Mouse (Mus musculus) forebrain, embryonic 15.5 days (tissue): Measurements from ENCODE around the gene Ilf3. TPM values are rescaled to one million over a fixed set of nuclear protein-coding genes. Genes with fewer than 3 reads are reported as not detected.

Experiments
- ATAC-seq: fragments of 200-750 bp; cut with Nextera tagmentation; replicated peaks from 2 replicates; pipeline ENCODE4 v1.8.0; 2017; ENCODE audit warnings: mild to moderate bottlenecking, moderate TSS enrichment, moderate library complexity
- H3K27ac ChIP-seq: fragments of 300-500 bp; sonication (generic); replicated peaks from 2 replicates; pipeline ENCODE4 v1.5.1; 2015; ENCODE audit warnings: mild to moderate bottlenecking, inconsistent platforms
- H3K27me3 ChIP-seq: fragments of 300-500 bp; sonication (generic); 2 replicates; pipeline ENCODE4 v1.6.1; 2015; ENCODE audit warnings: inconsistent platforms
- H3K36me3 ChIP-seq: fragments of 300-500 bp; sonication (generic); 2 replicates; pipeline ENCODE4 v1.6.1; 2015; ENCODE audit warnings: mild to moderate bottlenecking, inconsistent platforms
- H3K4me1 ChIP-seq: fragments of 300-500 bp; sonication (generic); 2 replicates; pipeline ENCODE4 v1.6.1; 2015; ENCODE audit warnings: inconsistent platforms
- H3K4me2 ChIP-seq: fragments of 300-500 bp; sonication (generic); replicated peaks from 2 replicates; pipeline ENCODE4 v1.6.1; 2015; ENCODE audit warnings: mild to moderate bottlenecking, inconsistent platforms
- H3K4me3 ChIP-seq: fragments of 300-500 bp; sonication (generic); 2 replicates; pipeline ENCODE4 v1.5.1; 2015; ENCODE audit warnings: mild to moderate bottlenecking, inconsistent platforms
- H3K9ac ChIP-seq: fragments of 300-500 bp; sonication (generic); replicated peaks from 2 replicates; pipeline ENCODE4 v1.6.1; 2015; ENCODE audit warnings: mild to moderate bottlenecking, inconsistent platforms
- H3K9me3 ChIP-seq: fragments of 300-500 bp; sonication (generic); 2 replicates; pipeline ENCODE4 v1.6.1; 2016; ENCODE audit warnings: inconsistent platforms
- WGBS: fragments of 180-500 bp; shearing (Covaris S2); methylation state at CpG from one replicate; pipeline ENCODE4 v1.1.7; 2015; ENCODE audit warnings: mixed read lengths; 5-methylcytosine and 5-hydroxymethylcytosine counted together
- polyA plus RNA-seq: library from polyadenylated mRNA; unstranded; fragments of >200 nt; fragmentation: Nextera tagmentation; extraction: Ambion mirVana; gene quantifications from 2 replicates; pipeline ENCODE4 v1.2.1, GENCODE M21; 2015

Ilf3 gene
- polyA plus RNA-seq, 1 experiment from 2014 or later, result 307 TPM

DNA sequence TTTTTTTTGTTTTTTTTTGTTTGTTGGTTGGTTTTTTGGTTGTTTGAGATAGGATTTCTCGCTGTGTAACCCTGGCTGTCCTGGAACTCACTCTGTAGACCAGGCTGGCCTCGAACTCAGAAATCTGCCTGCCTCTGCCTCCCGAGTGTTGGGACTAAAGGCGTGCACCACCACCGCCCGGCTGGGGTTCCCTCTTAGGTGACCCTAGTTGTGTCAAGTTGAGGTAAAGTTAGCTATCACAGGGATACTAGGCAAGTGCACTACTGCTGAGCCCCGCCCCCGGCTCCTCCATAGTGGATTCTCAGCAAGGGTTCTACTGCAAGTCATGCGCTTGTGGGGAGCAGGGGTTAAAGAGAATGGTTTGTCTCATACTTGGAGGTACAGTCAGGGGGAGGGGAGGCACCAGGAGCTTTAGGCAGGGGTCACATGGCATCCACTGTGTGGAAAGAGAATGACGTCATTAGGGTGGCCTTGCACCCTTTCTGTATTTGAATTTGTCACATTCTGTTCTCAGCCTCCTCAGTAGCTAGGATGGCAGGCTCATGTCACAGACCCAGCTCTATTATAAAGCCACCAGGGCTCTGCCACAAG lies 37.9 kb upstream of the Ilf3 start:
- no peak overlapping the region for H3K27ac ChIP-seq
- H3K4me2 ChIP-seq, result no peak overlapping the region
- no peak for ATAC-seq
- H3K4me1 ChIP-seq, result peaks cover 10% of the 10 kb centered on the region; the same call in 1 of the 2 replicates
- H3K36me3 ChIP-seq, result no peaks in the 10 kb centered on the region
- 94% methylated on average over 10 of the region's 10 CpGs for WGBS
- H3K27me3 ChIP-seq, result no peaks in the 10 kb centered on the region
- no peak overlapping the region for H3K9ac ChIP-seq
- H3K9me3 ChIP-seq, result no peaks in the 10 kb centered on the region
- no peak overlapping the region for H3K4me3 ChIP-seq

- no peaks in the 10 kb centered on the region for H3K36me3 ChIP-seq
- H3K27ac ChIP-seq, result no peak overlapping the region
- H3K9me3 ChIP-seq, result no peaks in the 10 kb centered on the region
- H3K4me3 ChIP-seq, result no peak overlapping the region
- H3K4me2 ChIP-seq, result no peak overlapping the region
- peaks cover 10% of the 10 kb centered on the region; the same call in 1 of the 2 replicates for H3K4me1 ChIP-seq
- no peaks in the 10 kb centered on the region for H3K27me3 ChIP-seq
- no peak for ATAC-seq
- no peak overlapping the region for H3K9ac ChIP-seq
- 87% methylated on average over 12 of the region's 12 CpGs for WGBS
Measured at GRCm38 (mm10) chr9:21331365-21332140, 36.1 kb upstream of the Ilf3 start.

- no peak overlapping the region for H3K9ac ChIP-seq
- no peaks in the 10 kb centered on the region for H3K9me3 ChIP-seq
- H3K27ac ChIP-seq, result 0 out of 2 replicates have a peak overlapping the region, but pooled peaks have one; percentile 23
- no peak overlapping the region for H3K4me3 ChIP-seq
- no peaks in the 10 kb centered on the region for H3K36me3 ChIP-seq
- 22% methylated on average over 9 of the region's 9 CpGs for WGBS
- H3K4me1 ChIP-seq, result peaks cover 10% of the 10 kb centered on the region; the same call in 1 of the 2 replicates
- no peaks in the 10 kb centered on the region for H3K27me3 ChIP-seq
- no peak for ATAC-seq
- no peak overlapping the region for H3K4me2 ChIP-seq
Measured at GRCm38 (mm10) chr9:21332161-21333061, 35.3 kb upstream of the Ilf3 start.

DNA sequence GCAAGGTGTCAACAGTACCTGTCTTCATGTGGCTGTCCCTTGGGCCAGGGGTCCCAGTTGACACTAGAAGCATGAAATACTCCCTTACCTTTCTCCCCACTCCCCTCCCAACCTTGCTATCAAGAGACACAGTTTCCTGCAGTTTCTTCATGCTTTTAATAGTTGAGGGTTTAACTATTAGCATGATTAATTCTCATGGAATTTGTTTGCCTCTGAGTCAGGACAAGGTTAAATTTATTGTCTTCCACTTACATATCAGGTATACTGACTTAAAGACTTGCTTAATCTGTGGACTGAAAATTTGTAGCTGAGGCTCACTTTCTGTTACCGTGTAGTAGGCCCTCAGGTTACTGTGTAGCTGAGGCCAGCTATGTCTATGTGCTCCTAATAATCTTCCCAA lies 34.1 kb upstream of the Ilf3 start:
- Histone ChIP-seq H3K27me3 (no peaks in the 10 kb centered on the region), H3K27ac (no peak overlapping the region), H3K9ac (no peak overlapping the region), H3K4me2 (no peak overlapping the region), H3K36me3 (no peaks in the 10 kb centered on the region), H3K4me1 (peaks cover 10% of the 10 kb centered on the region; the same call in 1 of the 2 replicates), H3K9me3 (no peaks in the 10 kb centered on the region), H3K4me3 (no peak overlapping the region)
- 95% methylated on average over 1 of the region's 1 CpGs for WGBS
- no peak for ATAC-seq

DNA sequence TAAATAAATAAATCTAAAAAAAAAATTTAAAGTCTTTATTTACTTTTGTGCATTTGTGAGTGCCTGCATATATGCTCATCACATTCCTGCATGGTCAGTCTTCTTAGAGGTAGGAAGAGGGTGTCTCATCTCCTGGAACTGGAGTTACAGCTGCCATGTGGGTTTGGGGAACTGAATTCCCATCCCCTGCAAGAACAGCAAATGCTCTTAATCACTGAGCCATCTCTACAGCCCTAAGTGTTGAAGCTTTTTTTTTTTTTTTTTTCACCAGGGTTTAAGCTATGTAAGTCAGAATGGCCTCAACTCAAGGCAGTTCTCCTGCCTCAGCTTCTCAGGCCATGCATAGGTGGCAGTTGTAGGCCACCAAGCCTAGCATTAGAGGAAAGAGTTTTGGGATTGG lies 32.9 kb upstream of the Ilf3 start:
- Histone ChIP-seq H3K4me3 (no peak overlapping the region), H3K9ac (no peak overlapping the region), H3K4me2 (no peak overlapping the region), H3K9me3 (no peaks in the 10 kb centered on the region), H3K4me1 (peaks cover 10% of the 10 kb centered on the region; the same call in 1 of the 2 replicates), H3K36me3 (no peaks in the 10 kb centered on the region), H3K27me3 (no peaks in the 10 kb centered on the region), H3K27ac (no peak overlapping the region)
- ATAC-seq, result no peak

- peaks cover 10% of the 10 kb centered on the region; the same call in 1 of the 2 replicates for H3K4me1 ChIP-seq
- no peak overlapping the region for H3K4me2 ChIP-seq
- H3K27me3 ChIP-seq, result no peaks in the 10 kb centered on the region
- no peak overlapping the region for H3K27ac ChIP-seq
- no peaks in the 10 kb centered on the region for H3K9me3 ChIP-seq
- no peak for ATAC-seq
- no peaks in the 10 kb centered on the region for H3K36me3 ChIP-seq
- H3K4me3 ChIP-seq, result no peak overlapping the region
- WGBS, result 85% methylated on average over 4 of the region's 4 CpGs
- H3K9ac ChIP-seq, result no peak overlapping the region
Measured at GRCm38 (mm10) chr9:21335391-21335790, 32.3 kb upstream of the Ilf3 start.

GRCm38 (mm10) chr9:21336491-21336890 lies 31.2 kb upstream of the Ilf3 start:
- no peak for ATAC-seq
- Histone ChIP-seq H3K4me3 (no peak overlapping the region), H3K4me1 (peaks cover 10% of the 10 kb centered on the region; the same call in 1 of the 2 replicates), H3K9me3 (no peaks in the 10 kb centered on the region), H3K27ac (no peak overlapping the region), H3K36me3 (no peaks in the 10 kb centered on the region), H3K9ac (no peak overlapping the region), H3K4me2 (no peak overlapping the region), H3K27me3 (no peaks in the 10 kb centered on the region)
- WGBS, result 78% methylated on average over 8 of the region's 8 CpGs

DNA sequence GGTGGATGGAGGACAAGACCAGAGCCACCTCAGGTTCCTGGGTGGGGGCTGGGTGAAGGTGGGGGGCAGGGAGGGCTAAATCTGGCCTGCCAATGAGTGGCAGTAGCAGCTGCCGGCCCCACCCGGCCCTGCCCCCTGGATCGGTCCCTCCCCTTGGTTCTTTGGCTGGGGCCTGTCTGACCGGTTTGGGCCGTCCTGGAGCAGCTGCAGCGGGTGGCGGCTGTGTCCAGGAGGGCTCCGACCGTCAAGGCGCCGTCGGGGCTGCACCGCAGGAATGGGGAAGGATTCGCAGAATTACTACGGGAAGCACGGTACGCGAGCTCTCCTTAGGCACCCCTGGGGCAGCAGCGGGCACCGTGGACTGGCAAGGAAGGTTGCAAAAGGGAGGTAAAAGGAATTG lies 30.0 kb upstream of the Ilf3 start:
- Histone ChIP-seq H3K4me3 (no peak overlapping the region), H3K27me3 (no peaks in the 10 kb centered on the region), H3K9me3 (no peaks in the 10 kb centered on the region), H3K36me3 (peaks cover 10% of the 10 kb centered on the region), H3K27ac (no peak overlapping the region), H3K9ac (no peak overlapping the region), H3K4me1 (peaks cover 4% of the 10 kb centered on the region; the same call in 1 of the 2 replicates), H3K4me2 (no peak overlapping the region)
- 20% methylated on average over 20 of the region's 20 CpGs for WGBS
- ATAC-seq, result no peak

DNA sequence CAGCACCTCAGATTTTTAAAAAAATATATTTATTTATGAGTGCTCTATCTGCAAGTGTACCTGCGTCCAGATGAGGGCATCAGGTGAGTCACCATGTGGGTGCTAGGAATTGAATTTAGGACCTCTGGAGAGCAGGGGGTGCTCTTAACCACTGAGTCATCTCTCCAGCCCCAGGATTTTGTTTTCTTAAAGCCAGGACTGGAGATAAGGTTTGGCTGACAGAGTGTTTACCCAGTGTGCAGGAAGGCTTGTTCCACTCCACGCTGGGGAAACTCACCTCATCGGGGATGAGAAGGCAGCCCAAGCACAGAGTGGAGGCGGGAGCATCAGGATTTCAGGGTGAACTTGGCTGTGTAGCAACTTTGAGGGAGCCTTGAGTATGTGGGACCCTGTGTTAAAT lies 27.3 kb upstream of the Ilf3 start:
- 90% methylated on average over 4 of the region's 4 CpGs for WGBS
- H3K27me3 ChIP-seq, result no peaks in the 10 kb centered on the region
- no peak for ATAC-seq

DNA sequence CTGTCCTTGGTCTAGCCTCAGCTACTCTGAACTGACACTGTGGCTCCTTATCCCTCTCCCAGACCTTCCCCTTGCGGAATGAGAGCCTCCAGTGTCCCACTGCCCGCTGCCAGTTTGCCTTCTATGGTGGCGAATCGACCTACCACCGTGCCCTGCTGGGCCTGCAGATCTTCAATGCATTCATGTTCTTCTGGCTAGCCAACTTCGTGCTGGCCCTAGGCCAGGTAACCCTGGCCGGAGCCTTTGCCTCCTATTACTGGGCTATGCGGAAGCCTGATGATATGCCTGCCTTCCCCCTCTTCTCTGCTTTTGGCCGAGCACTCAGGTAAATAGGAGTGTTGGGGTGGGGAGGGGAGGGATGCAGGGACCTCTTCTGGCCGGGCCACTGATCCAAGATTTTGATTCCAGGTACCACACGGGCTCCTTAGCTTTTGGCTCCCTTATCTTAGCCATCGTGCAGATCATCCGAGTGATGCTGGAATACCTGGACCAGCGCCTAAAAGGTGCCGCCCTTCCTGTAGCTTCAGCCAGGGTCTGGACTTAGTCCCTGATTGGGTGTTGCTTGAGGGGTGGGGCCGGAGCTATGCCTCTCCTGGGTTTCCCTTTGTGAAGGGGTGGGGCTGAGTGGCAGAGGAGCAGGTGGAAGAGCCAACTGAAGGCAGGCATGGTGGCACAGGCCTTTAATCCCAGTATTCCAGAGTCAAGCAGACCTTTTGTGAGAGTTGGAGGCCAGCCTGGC lies 20.9 kb upstream of the Ilf3 start:
- H3K36me3 ChIP-seq, result peaks cover 72% of the 10 kb centered on the region
- ATAC-seq, result no peak

More for the DNA sequence above, 27.3 kb upstream of the Ilf3 start:
- H3K36me3 ChIP-seq, result peaks cover 23% of the 10 kb centered on the region
- H3K4me1 ChIP-seq, result no peaks in the 10 kb centered on the region
- no peaks in the 10 kb centered on the region for H3K9me3 ChIP-seq
- no peak overlapping the region for H3K27ac ChIP-seq
- no peak overlapping the region for H3K4me3 ChIP-seq
- H3K9ac ChIP-seq, result no peak overlapping the region
- H3K4me2 ChIP-seq, result no peak overlapping the region

GRCm38 (mm10) chr9:21348152-21348551 lies 19.5 kb upstream of the Ilf3 start:
- H3K4me1 ChIP-seq, result no peaks in the 10 kb centered on the region
- no peak overlapping the region for H3K4me2 ChIP-seq
- no peak for ATAC-seq
- H3K27me3 ChIP-seq, result no peaks in the 10 kb centered on the region
- no peak overlapping the region for H3K27ac ChIP-seq
- H3K9me3 ChIP-seq, result no peaks in the 10 kb centered on the region
- peaks cover 69% of the 10 kb centered on the region for H3K36me3 ChIP-seq
- no peak overlapping the region for H3K9ac ChIP-seq
- 87% methylated on average over 3 of the region's 3 CpGs for WGBS
- H3K4me3 ChIP-seq, result no peak overlapping the region

More for the DNA sequence above, 20.9 kb upstream of the Ilf3 start:
- Histone ChIP-seq H3K9ac (no peak overlapping the region), H3K4me1 (no peaks in the 10 kb centered on the region), H3K4me3 (no peak overlapping the region), H3K27me3 (no peaks in the 10 kb centered on the region), H3K9me3 (no peaks in the 10 kb centered on the region), H3K27ac (no peak overlapping the region), H3K4me2 (no peak overlapping the region)
- 70% methylated on average over 16 of the region's 16 CpGs for WGBS
